Mouse (Mus musculus) heart, embryonic 13.5 days (tissue): ENCODE results near the gene Ankmy1. TPM values are rescaled to one million over a fixed set of nuclear protein-coding genes. Genes with fewer than 3 reads are reported as not detected.

ENCODE experiments used
- ATAC-seq: fragments of 200-750 bp; cut with Nextera tagmentation; 2 replicates; pipeline ENCODE4 v1.8.0; 2017; ENCODE audit warnings: moderate TSS enrichment; ENCODE audit not compliant: insufficient number of reproducible peaks, low FRiP score, low TSS enrichment; ENCODE audit errors: extremely low read depth
- H3K27ac ChIP-seq: fragments of 300-500 bp; sonication (generic); replicated peaks from 2 replicates; pipeline ENCODE4 v1.5.1; 2015; ENCODE audit warnings: moderate library complexity, mild to moderate bottlenecking, inconsistent platforms
- H3K27me3 ChIP-seq: fragments of 300-500 bp; sonication (generic); replicated peaks from 2 replicates; pipeline ENCODE4 v1.6.1; 2015; ENCODE audit warnings: mild to moderate bottlenecking, inconsistent platforms
- H3K36me3 ChIP-seq: fragments of 300-500 bp; sonication (generic); 2 replicates; pipeline ENCODE4 v1.6.1; 2015; ENCODE audit warnings: mild to moderate bottlenecking, inconsistent platforms
- H3K4me1 ChIP-seq: fragments of 300-500 bp; sonication (generic); 2 replicates; pipeline ENCODE4 v1.6.1; 2015; ENCODE audit warnings: inconsistent platforms
- H3K4me2 ChIP-seq: fragments of 300-500 bp; sonication (generic); 2 replicates; pipeline ENCODE4 v1.6.1; 2015; ENCODE audit warnings: inconsistent platforms, mild to moderate bottlenecking, moderate library complexity
- H3K4me3 ChIP-seq: fragments of 300-500 bp; sonication (generic); 2 replicates; pipeline ENCODE4 v1.5.1; 2015; ENCODE audit warnings: moderate library complexity, mild to moderate bottlenecking, inconsistent platforms
- H3K9ac ChIP-seq: fragments of 300-500 bp; sonication (generic); 2 replicates; pipeline ENCODE4 v1.6.1; 2015; ENCODE audit warnings: inconsistent platforms, mild to moderate bottlenecking, moderate library complexity
- H3K9me3 ChIP-seq: fragments of 300-500 bp; sonication (generic); 2 replicates; pipeline ENCODE4 v1.6.1; 2016; ENCODE audit warnings: inconsistent platforms
- WGBS: fragments of 180-500 bp; shearing (Covaris S2); methylation state at CpG from one replicate; pipeline ENCODE4 v1.1.7; 2015; ENCODE audit warnings: mixed read lengths; 5-methylcytosine and 5-hydroxymethylcytosine counted together
- polyA plus RNA-seq: library from polyadenylated mRNA; unstranded; fragments of >200 nt; fragmentation: Nextera tagmentation; extraction: Ambion mirVana; gene quantifications from 2 replicates; pipeline ENCODE4 v1.2.1, GENCODE M21; 2015

The Ankmy1 gene
- polyA plus RNA-seq: 0.12 and 0.17 TPM in 2 replicates

DNA sequence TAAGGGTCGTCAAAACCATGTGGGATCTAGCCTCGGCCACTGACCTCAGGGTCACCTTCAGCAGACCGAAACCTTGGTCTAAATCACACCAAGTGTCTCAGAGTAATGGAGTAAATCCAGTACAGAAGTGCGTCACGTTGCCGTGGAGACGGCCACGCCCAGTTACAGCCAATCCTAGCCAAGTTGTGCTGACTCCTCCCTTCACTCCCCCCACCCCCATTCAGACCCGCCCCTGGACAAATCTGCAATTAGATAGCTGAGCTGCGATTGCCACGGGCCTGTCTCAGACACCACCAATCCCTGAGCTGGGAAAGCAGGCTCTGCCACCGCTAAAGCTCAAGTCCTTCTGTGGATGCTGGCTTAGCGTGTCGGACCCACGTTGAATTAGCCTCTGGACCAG lies at the start of gene Ankmy1:
Gene Ankmy1, minus strand, starts transcription at position 121 of the 400 bp plus-strand sequence.
- H3K27ac ChIP-seq: no peak within 1 kb of the TSS
- 0 out of 2 replicates have a peak, but pooled peaks have one; percentile 8 for ATAC-seq
- H3K9ac ChIP-seq: peak within 1 kb of the TSS; percentile 24
- peak within 1 kb of the TSS; percentile 62 for H3K4me2 ChIP-seq
- H3K9me3 ChIP-seq: no peaks in the 10 kb centered on the region
- no peaks in the 10 kb centered on the region for H3K36me3 ChIP-seq
- H3K4me1 ChIP-seq: peaks cover 19% of the 10 kb centered on the region
- WGBS: 2% methylated on average over 15 of the region's 15 CpGs
- H3K27me3 ChIP-seq: peaks cover 45% of the 10 kb centered on the region
- peak within 1 kb of the TSS; percentile 24 for H3K4me3 ChIP-seq

GRCm38 (mm10) chr1:92950607-92951006 lies 47.9 kb upstream of the Ankmy1 start, which contains the start of gene Gpr35:
Gene Gpr35 (plus strand): TSS chr1:92950865.
- H3K27ac ChIP-seq: no peak within 1 kb of the TSS
- H3K27me3 ChIP-seq: no peaks in the 10 kb centered on the region
- WGBS: 64% methylated on average over 5 of the region's 5 CpGs
- H3K4me3 ChIP-seq: no peak within 1 kb of the TSS
- ATAC-seq: no peak
- no peak within 1 kb of the TSS for H3K9ac ChIP-seq
- H3K4me1 ChIP-seq: no peaks in the 10 kb centered on the region
- H3K36me3 ChIP-seq: peaks cover 30% of the 10 kb centered on the region
- H3K4me2 ChIP-seq: no peak within 1 kb of the TSS
- no peaks in the 10 kb centered on the region for H3K9me3 ChIP-seq

DNA sequence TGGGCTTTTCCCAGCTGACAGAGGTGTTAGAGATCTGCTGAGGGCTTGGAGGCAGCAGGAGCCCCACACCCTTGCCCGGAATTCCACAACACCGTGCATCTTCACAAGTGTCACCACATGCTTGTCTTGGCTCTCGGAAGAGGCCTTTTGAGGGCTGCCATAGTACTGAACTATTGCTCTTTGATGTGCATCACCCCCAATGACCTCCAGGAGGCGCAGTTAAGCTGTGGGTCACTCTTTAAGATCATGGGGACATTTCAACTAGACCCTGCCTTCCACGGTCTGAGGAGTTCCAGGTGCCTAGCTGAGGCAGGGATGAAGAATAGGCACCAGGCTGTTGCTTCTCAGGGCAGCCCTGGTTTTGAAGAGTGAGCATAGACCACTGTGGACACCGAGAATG lies 46.7 kb upstream of the Ankmy1 start:
- Histone ChIP-seq H3K27me3 (no peaks in the 10 kb centered on the region), H3K4me1 (no peaks in the 10 kb centered on the region), H3K36me3 (peaks cover 42% of the 10 kb centered on the region), H3K4me3 (no peak overlapping the region), H3K9me3 (no peaks in the 10 kb centered on the region), H3K9ac (no peak overlapping the region), H3K27ac (no peak overlapping the region), H3K4me2 (no peak overlapping the region)
- ATAC-seq: no peak
- 45% methylated on average over 6 of the region's 6 CpGs for WGBS

- Histone ChIP-seq H3K4me2 (no peak overlapping the region), H3K27ac (no peak overlapping the region), H3K4me3 (no peak overlapping the region), H3K9me3 (no peaks in the 10 kb centered on the region), H3K9ac (no peak overlapping the region), H3K4me1 (no peaks in the 10 kb centered on the region), H3K27me3 (no peaks in the 10 kb centered on the region), H3K36me3 (peaks cover 56% of the 10 kb centered on the region)
- 89% methylated on average over 3 of the region's 3 CpGs for WGBS
- ATAC-seq: no peak
Measured at GRCm38 (mm10) chr1:92947966-92948365, 45.3 kb upstream of the Ankmy1 start.

- Histone ChIP-seq H3K27ac (no peak overlapping the region), H3K4me2 (no peak overlapping the region), H3K9me3 (no peaks in the 10 kb centered on the region), H3K27me3 (no peaks in the 10 kb centered on the region), H3K4me3 (no peak overlapping the region), H3K36me3 (peaks cover 94% of the 10 kb centered on the region), H3K4me1 (no peaks in the 10 kb centered on the region), H3K9ac (no peak overlapping the region)
- 88% methylated on average over 19 of the region's 19 CpGs for WGBS
- no peak for ATAC-seq
Measured at GRCm38 (mm10) chr1:92943219-92943989, 40.7 kb upstream of the Ankmy1 start.

GRCm38 (mm10) chr1:92939746-92940145 lies 37.0 kb upstream of the Ankmy1 start:
- no peak overlapping the region for H3K9ac ChIP-seq

GRCm38 (mm10) chr1:92937797-92938196 lies 35.1 kb upstream of the Ankmy1 start:
- Histone ChIP-seq H3K4me3 (no peak overlapping the region), H3K27me3 (no peaks in the 10 kb centered on the region), H3K27ac (no peak overlapping the region), H3K4me1 (peaks cover 24% of the 10 kb centered on the region), H3K4me2 (no peak overlapping the region), H3K36me3 (peaks cover 49% of the 10 kb centered on the region), H3K9ac (no peak overlapping the region), H3K9me3 (peaks cover 1% of the 10 kb centered on the region)
- 85% methylated on average over 3 of the region's 3 CpGs for WGBS
- ATAC-seq: no peak

More at GRCm38 (mm10) chr1:92939746-92940145, 37.0 kb upstream of the Ankmy1 start:
- ATAC-seq: no peak
- no peak overlapping the region for H3K27ac ChIP-seq
- no peak overlapping the region for H3K4me2 ChIP-seq
- H3K9me3 ChIP-seq: no peaks in the 10 kb centered on the region
- peaks cover 66% of the 10 kb centered on the region for H3K36me3 ChIP-seq
- no peak overlapping the region for H3K4me3 ChIP-seq
- 89% methylated on average over 4 of the region's 4 CpGs for WGBS
- no peaks in the 10 kb centered on the region for H3K27me3 ChIP-seq
- H3K4me1 ChIP-seq: peaks cover 19% of the 10 kb centered on the region

DNA sequence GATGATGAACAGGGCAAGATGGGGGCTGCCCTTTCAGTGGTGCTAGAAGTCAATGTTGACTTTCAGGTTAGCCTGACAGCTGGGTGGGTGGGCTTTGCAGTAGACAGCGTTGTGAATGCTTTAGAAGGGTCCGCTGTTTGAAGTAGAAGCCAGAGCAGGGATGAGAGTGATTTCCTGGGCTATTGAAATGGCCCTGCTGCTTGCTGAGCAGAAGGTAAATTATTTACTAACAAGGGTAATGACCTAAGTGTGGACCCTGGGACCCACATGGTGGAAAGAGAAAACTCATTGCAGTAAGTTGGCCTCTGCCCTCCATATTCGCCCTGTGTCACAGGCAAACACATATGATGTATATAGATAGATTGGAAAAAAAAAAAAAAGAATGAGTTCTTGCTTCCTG lies 33.8 kb upstream of the Ankmy1 start:
- no peak overlapping the region for H3K4me3 ChIP-seq
- no peak overlapping the region for H3K9ac ChIP-seq
- peaks cover 24% of the 10 kb centered on the region for H3K4me1 ChIP-seq
- no peak overlapping the region for H3K4me2 ChIP-seq
- no peak overlapping the region for H3K27ac ChIP-seq
- 75% methylated on average over 3 of the region's 3 CpGs for WGBS
- H3K9me3 ChIP-seq: peaks cover 6% of the 10 kb centered on the region
- no peak for ATAC-seq
- peaks cover 37% of the 10 kb centered on the region for H3K36me3 ChIP-seq
- H3K27me3 ChIP-seq: no peaks in the 10 kb centered on the region; the same call in 1 of the 2 replicates

- Histone ChIP-seq H3K36me3 (peaks cover 32% of the 10 kb centered on the region), H3K4me3 (peak overlapping the region; percentile 76), H3K27ac (no peak overlapping the region), H3K4me2 (peak overlapping the region; percentile 85), H3K9me3 (peaks cover 6% of the 10 kb centered on the region), H3K27me3 (no peaks in the 10 kb centered on the region; the same call in 1 of the 2 replicates), H3K9ac (peak overlapping the region; percentile 85), H3K4me1 (peaks cover 24% of the 10 kb centered on the region)
- 29% methylated on average over 2 of the region's 2 CpGs for WGBS
- ATAC-seq: no peak
Measured at GRCm38 (mm10) chr1:92935977-92936376, 33.3 kb upstream of the Ankmy1 start.

DNA sequence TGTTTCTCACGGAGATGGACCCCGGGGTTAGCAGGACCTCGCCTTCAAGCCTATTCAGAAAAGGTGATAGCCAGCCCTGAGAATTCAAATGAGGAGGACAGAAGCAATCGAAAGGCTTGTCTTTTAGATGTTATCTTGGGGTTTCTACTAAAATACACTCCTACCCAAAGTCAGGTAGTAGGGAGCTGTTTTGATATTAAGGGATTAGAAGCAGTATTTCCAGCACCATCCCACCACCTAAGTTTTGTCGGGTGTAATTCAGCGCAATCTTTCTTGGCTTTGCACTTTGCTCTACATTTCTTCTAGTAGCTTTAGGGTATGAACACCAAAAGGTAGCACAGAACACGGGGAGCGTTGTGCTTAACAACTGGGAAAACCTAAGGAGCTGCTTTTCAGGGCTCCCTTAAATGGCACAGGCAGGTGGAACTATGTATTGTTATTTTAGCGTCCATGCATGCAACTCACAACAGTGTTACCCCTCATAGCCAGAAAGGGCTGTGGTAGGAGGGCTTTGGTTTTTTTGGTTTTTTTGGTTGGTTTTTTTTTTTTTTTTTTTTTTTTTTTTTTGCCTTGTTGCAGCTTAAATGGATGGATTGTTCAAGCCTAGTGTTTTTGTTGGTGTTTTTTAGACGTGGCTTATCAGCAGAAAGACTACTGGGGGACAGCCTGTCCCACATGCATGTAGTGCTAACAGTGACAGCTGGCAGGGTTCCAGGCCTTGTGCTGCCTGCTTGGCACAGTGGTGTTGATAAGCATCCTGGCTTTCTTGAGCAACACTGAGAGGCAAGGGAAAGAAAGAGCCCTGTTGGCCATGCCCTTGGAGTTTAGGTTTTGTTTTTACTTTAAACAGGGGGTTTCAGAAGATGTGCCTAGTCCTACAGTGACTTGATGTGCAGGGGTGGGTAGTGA lies 32.6 kb upstream of the Ankmy1 start:
- H3K27me3 ChIP-seq: no peaks in the 10 kb centered on the region; the same call in 1 of the 2 replicates
- peak overlapping the region; percentile 85 for H3K4me2 ChIP-seq
- H3K9ac ChIP-seq: peak overlapping the region; percentile 85
- 19% methylated on average over 10 of the region's 10 CpGs for WGBS
- peak overlapping the region; percentile 76 for H3K4me3 ChIP-seq
- H3K36me3 ChIP-seq: peaks cover 26% of the 10 kb centered on the region
- peaks cover 6% of the 10 kb centered on the region for H3K9me3 ChIP-seq
- H3K27ac ChIP-seq: peak overlapping the region; percentile 92
- peaks cover 26% of the 10 kb centered on the region for H3K4me1 ChIP-seq
- ATAC-seq: no peak

DNA sequence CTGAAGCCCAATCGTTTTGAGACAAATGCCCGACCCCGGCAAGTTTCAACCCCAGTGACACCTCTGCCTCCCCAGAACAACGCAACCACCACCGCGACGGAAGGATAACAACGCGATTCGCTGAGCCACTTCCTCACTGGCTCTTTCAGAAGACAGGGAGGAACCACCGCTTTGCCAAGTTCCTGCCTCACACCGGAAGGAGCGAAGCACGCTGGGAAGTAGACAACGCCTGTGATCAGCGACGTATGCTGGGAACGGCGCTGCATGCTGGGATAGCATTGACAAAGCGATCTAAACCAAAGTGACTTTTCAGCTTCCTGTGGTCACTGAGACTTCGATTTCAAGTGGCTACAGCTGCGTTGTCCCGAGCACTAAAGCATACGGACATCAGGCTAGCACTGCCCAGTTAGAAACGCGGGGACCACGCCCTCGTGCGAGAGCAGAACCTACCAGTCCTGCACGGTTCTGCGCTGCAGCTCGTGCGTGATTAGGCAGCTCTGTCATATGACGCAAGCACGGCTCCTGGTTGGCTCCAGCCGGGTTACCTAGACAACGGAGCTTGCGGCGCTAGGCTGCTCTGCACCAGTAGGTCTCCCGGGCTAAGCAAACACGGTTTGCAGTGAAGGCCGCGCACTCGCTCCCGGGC lies 31.6 kb upstream of the Ankmy1 start, which contains the start of gene Capn10:
Gene Capn10, plus strand, starts transcription at position 195 of the 646 bp plus-strand sequence.
- peak within 1 kb of the TSS; percentile 92 for H3K27ac ChIP-seq
- H3K9ac ChIP-seq: peak within 1 kb of the TSS; percentile 85
- peak within 1 kb of the TSS; percentile 85 for H3K4me2 ChIP-seq
- H3K4me1 ChIP-seq: peaks cover 29% of the 10 kb centered on the region
- H3K4me3 ChIP-seq: peak within 1 kb of the TSS; percentile 76
- no peaks in the 10 kb centered on the region; the same call in 1 of the 2 replicates for H3K27me3 ChIP-seq
- ATAC-seq: peak; percentile 96
- H3K9me3 ChIP-seq: peaks cover 6% of the 10 kb centered on the region
- peaks cover 16% of the 10 kb centered on the region for H3K36me3 ChIP-seq
- under 1% methylated on average over 45 of the region's 45 CpGs for WGBS
